Mouse (Mus musculus): Measurements from ENCODE around the gene Hddc3. TPM values are rescaled to one million over a fixed set of nuclear protein-coding genes. Genes with fewer than 3 reads are reported as not detected.
"Not testable (repeated sequence)": the region's sequence is repeated elsewhere in the genome, so short reads cannot be mapped to it uniquely, and the experiment has no call there.

The Hddc3 gene
- total and polyA plus RNA-seq, 3 experiments: 2.6 to 12.6 (median 5.5) TPM

GRCm38 (mm10) chr7:80396427-80396826 is 53.5 kb downstream of the Hddc3 start:
- not testable (repeated sequence) for H3K4me3 ChIP-seq (replicated peaks in 1 of 3; ENCODE audit: low read depth in 2 of 3, low read length in 2 of 3, poor library complexity in 1 of 3); H3K9ac ChIP-seq (ENCODE audit: insufficient read depth, low read depth); H3K4me2 ChIP-seq (ENCODE audit: insufficient read depth, low read depth, poor library complexity, severe bottlenecking); H3K27ac ChIP-seq (ENCODE audit: insufficient read depth, low read depth); H3K27me3 ChIP-seq (replicated peaks); DNase-seq (ENCODE audit: extremely low read depth); H3K9me3 ChIP-seq (replicated peaks; ENCODE audit: low read length)
- H3K79me2 ChIP-seq (replicated peaks; ENCODE audit: control insufficient read depth, extremely low read depth, insufficient read depth, poor library complexity, severe bottlenecking): peaks cover 21% of the 10 kb centered on the region
- in situ Hi-C loops (cut with MboI; ENCODE audit: low pct_ligation_motif_present, low pct_unique_long_range_greater_than_20kb, low sequenced_read_pairs) (loop anchor here (25.0 kb wide), 1 partner anchor 441 kb away; the partner anchor contains the start of gene Iqgap1), dilution Hi-C loops (cut with MboI; ENCODE audit: extremely low pct_ligation_motif_present, extremely low pct_unique_long_range_greater_than_20kb, low sequenced_read_pairs) (loop anchor here (25.0 kb wide), 1 partner anchor 166 kb away; no protein-coding TSS in a partner anchor)
- peaks cover 49 to 68% of the 10 kb centered on the region in 2 experiments for H3K36me3 ChIP-seq (replicated peaks in 1 of 2; ENCODE audit: control insufficient read depth in 1 of 2, insufficient read depth in 1 of 2, low read length in 1 of 2)
- peak; percentile 26 for TF ChIP-seq SMC3 (IDR thresholded peaks at IDR 0.05; ENCODE audit: low read depth, low read length)
- TF ChIP-seq CTCF (conservative IDR thresholded peaks at IDR 0.05 in 1 of 2, IDR thresholded peaks at IDR 0.05 in 1 of 2; ENCODE audit: low read depth in 2 of 2, low read length in 2 of 2): peak in 1 of 2 experiments; percentile 53; a peak in 2 of 4 replicates
- peak; percentile 21 for TF ChIP-seq RAD21 (IDR thresholded peaks at IDR 0.05; ENCODE audit: low read depth, low read length)
- peaks cover 12 to 33% of the 10 kb centered on the region in 2 experiments for H3K4me1 ChIP-seq (ENCODE audit: control insufficient read depth in 1 of 2, insufficient read depth in 2 of 2)

GRCm38 (mm10) chr7:80397986-80398385 is 55.1 kb downstream of the Hddc3 start:
- peaks cover 24% of the 10 kb centered on the region for H3K79me2 ChIP-seq (replicated peaks; ENCODE audit: control insufficient read depth, extremely low read depth, insufficient read depth, poor library complexity, severe bottlenecking)
- no peaks in the 10 kb centered on the region for H3K27me3 ChIP-seq (replicated peaks)
- in situ Hi-C loops (cut with MboI; ENCODE audit: low pct_ligation_motif_present, low pct_unique_long_range_greater_than_20kb, low sequenced_read_pairs) (loop anchor here (25.0 kb wide), 1 partner anchor 439 kb away; the partner anchor contains the start of gene Iqgap1), dilution Hi-C loops (cut with MboI; ENCODE audit: extremely low pct_ligation_motif_present, extremely low pct_unique_long_range_greater_than_20kb, low sequenced_read_pairs) (loop anchor here (25.0 kb wide), 1 partner anchor 164 kb away; no protein-coding TSS in a partner anchor)
- H3K4me2 ChIP-seq (ENCODE audit: insufficient read depth, low read depth, poor library complexity, severe bottlenecking): no peak overlapping the region
- no peak overlapping the region for H3K9ac ChIP-seq (ENCODE audit: insufficient read depth, low read depth)
- no peak for DNase-seq (ENCODE audit: extremely low read depth)
- TF ChIP-seq ZKSCAN1 (IDR thresholded peaks at IDR 0.05; ENCODE audit: borderline replicate concordance, low read depth, low read length) (no peak), HCFC1 (IDR thresholded peaks at IDR 0.05; ENCODE audit: low read depth, low read length) (no peak), ZMIZ1 (IDR thresholded peaks at IDR 0.05; ENCODE audit: low read depth, low read length) (no peak), POLR2A (IDR thresholded peaks at IDR 0.05; ENCODE audit: low read depth, low read length) (no peak), E2F4 (IDR thresholded peaks at IDR 0.05; ENCODE audit: insufficient replicate concordance, low read depth, low read length) (no peak), IRF4 (IDR thresholded peaks at IDR 0.05; ENCODE audit: low read depth, low read length) (no peak), CTCF (conservative IDR thresholded peaks at IDR 0.05 in 1 of 2, IDR thresholded peaks at IDR 0.05 in 1 of 2; ENCODE audit: low read depth in 2 of 2, low read length in 2 of 2) (no peak), CHD2 (IDR thresholded peaks at IDR 0.05; ENCODE audit: low read length) (no peak), NELFE (IDR thresholded peaks at IDR 0.05; ENCODE audit: low read depth, low read length) (no peak), MAFK (IDR thresholded peaks at IDR 0.05; ENCODE audit: insufficient replicate concordance, low read length) (no peak), USF2 (conservative IDR thresholded peaks at IDR 0.05; ENCODE audit: low read depth, low read length) (no peak), USF1 (IDR thresholded peaks at IDR 0.05; ENCODE audit: low read depth, low read length) (no peak), ZNF384 (IDR thresholded peaks at IDR 0.05; ENCODE audit: low read depth, low read length) (no peak), POLR2AphosphoS2 (IDR thresholded peaks at IDR 0.05; ENCODE audit: low read depth, low read length) (no peak), TCF12 (IDR thresholded peaks at IDR 0.05; ENCODE audit: low read depth, low read length) (no peak), JUND (conservative IDR thresholded peaks at IDR 0.05; ENCODE audit: low read depth, low read length) (no peak), RCOR1 (conservative IDR thresholded peaks at IDR 0.05; ENCODE audit: low read depth, low read length) (no peak), SIN3A (IDR thresholded peaks at IDR 0.05; ENCODE audit: low read length) (no peak), MYC (IDR thresholded peaks at IDR 0.05; ENCODE audit: low read depth, low read length) (no peak), BHLHE40 (IDR thresholded peaks at IDR 0.05; ENCODE audit: low read depth, low read length) (no peak)
- H3K9me3 ChIP-seq (replicated peaks; ENCODE audit: low read length): no peaks in the 10 kb centered on the region
- H3K36me3 ChIP-seq (replicated peaks in 1 of 2; ENCODE audit: control insufficient read depth in 1 of 2, insufficient read depth in 1 of 2, low read length in 1 of 2): peaks cover 33 to 52% of the 10 kb centered on the region in 2 experiments
- no peak overlapping the region for H3K4me3 ChIP-seq (replicated peaks in 1 of 3; ENCODE audit: low read depth in 2 of 3, low read length in 2 of 3, poor library complexity in 1 of 3)
- no peak overlapping the region for H3K27ac ChIP-seq (ENCODE audit: insufficient read depth, low read depth)
- peaks cover 12 to 33% of the 10 kb centered on the region in 2 experiments for H3K4me1 ChIP-seq (ENCODE audit: control insufficient read depth in 1 of 2, insufficient read depth in 2 of 2)
